Mouse (Mus musculus): ENCODE measurements at regions not wholly inside any gene's neighbourhood (a gene's known extent, or its start where the extent isn't known, plus 50 kb on each side); places are given as distances from the start of the nearest gene placed in this dataset.

GRCm38 (mm10) chr4:131366006-131366405 lies 421.8 kb downstream of the Matn1 start:
- H3K9ac ChIP-seq (replicated peaks; ENCODE audit: low read depth, low read length): no peak overlapping the region
- ATAC-seq (ENCODE audit: insufficient number of reproducible peaks, insufficient read depth, low FRiP score, low read depth): no peak
- 63% methylated on average over 2 of the region's 2 CpGs for WGBS
- H3K27ac ChIP-seq (ENCODE audit: low read length): no peak overlapping the region
- H3K4me3 ChIP-seq (ENCODE audit: low read depth, low read length): no peak overlapping the region
- no peaks in the 10 kb centered on the region for H3K36me3 ChIP-seq (ENCODE audit: control insufficient read depth, insufficient read depth, low read length)
- H3K4me1 ChIP-seq (ENCODE audit: control insufficient read depth, insufficient read depth, low read length): no peaks in the 10 kb centered on the region
- no peaks in the 10 kb centered on the region for H3K27me3 ChIP-seq (ENCODE audit: control insufficient read depth, insufficient read depth, low read length)
- no peak overlapping the region for H3K4me2 ChIP-seq (replicated peaks; ENCODE audit: low read depth, low read length)
- no peaks in the 10 kb centered on the region for H3K9me3 ChIP-seq (ENCODE audit: control insufficient read depth, low read depth, low read length)

GRCm38 (mm10) chr4:131366656-131367055 lies 422.5 kb downstream of the Matn1 start:
- Histone ChIP-seq H3K27me3 (ENCODE audit: control insufficient read depth, insufficient read depth, low read length) (no peaks in the 10 kb centered on the region), H3K36me3 (ENCODE audit: control insufficient read depth, insufficient read depth, low read length) (no peaks in the 10 kb centered on the region), H3K27ac (ENCODE audit: low read length) (no peak overlapping the region), H3K9me3 (ENCODE audit: control insufficient read depth, low read depth, low read length) (no peaks in the 10 kb centered on the region), H3K4me1 (ENCODE audit: control insufficient read depth, insufficient read depth, low read length) (no peaks in the 10 kb centered on the region), H3K9ac (replicated peaks; ENCODE audit: low read depth, low read length) (no peak overlapping the region), H3K4me3 (ENCODE audit: low read depth, low read length) (no peak overlapping the region), H3K4me2 (replicated peaks; ENCODE audit: low read depth, low read length) (no peak overlapping the region)
- no peak for ATAC-seq (ENCODE audit: insufficient number of reproducible peaks, insufficient read depth, low FRiP score, low read depth)
- 75% methylated on average over 1 of the region's 1 CpGs for WGBS

GRCm38 (mm10) chr4:131372517-131372916 lies 428.3 kb downstream of the Matn1 start:
- Histone ChIP-seq H3K27ac (ENCODE audit: low read length) (no peak overlapping the region), H3K4me3 (ENCODE audit: low read depth, low read length) (no peak overlapping the region), H3K27me3 (ENCODE audit: control insufficient read depth, insufficient read depth, low read length) (no peaks in the 10 kb centered on the region), H3K4me1 (ENCODE audit: control insufficient read depth, insufficient read depth, low read length) (no peaks in the 10 kb centered on the region), H3K4me2 (replicated peaks; ENCODE audit: low read depth, low read length) (no peak overlapping the region), H3K36me3 (ENCODE audit: control insufficient read depth, insufficient read depth, low read length) (no peaks in the 10 kb centered on the region), H3K9me3 (ENCODE audit: control insufficient read depth, low read depth, low read length) (no peaks in the 10 kb centered on the region), H3K9ac (replicated peaks; ENCODE audit: low read depth, low read length) (no peak overlapping the region)
- no peak for ATAC-seq (ENCODE audit: insufficient number of reproducible peaks, insufficient read depth, low FRiP score, low read depth)
- WGBS: 55% methylated on average over 16 of the region's 16 CpGs

GRCm38 (mm10) chr4:131373172-131373571 lies 429.0 kb downstream of the Matn1 start:
- no peaks in the 10 kb centered on the region for H3K27me3 ChIP-seq (ENCODE audit: control insufficient read depth, insufficient read depth, low read length)
- WGBS: 84% methylated on average over 3 of the region's 3 CpGs
- H3K27ac ChIP-seq (ENCODE audit: low read length): no peak overlapping the region
- H3K36me3 ChIP-seq (ENCODE audit: control insufficient read depth, insufficient read depth, low read length): no peaks in the 10 kb centered on the region
- H3K4me3 ChIP-seq (ENCODE audit: low read depth, low read length): no peak overlapping the region
- H3K4me2 ChIP-seq (replicated peaks; ENCODE audit: low read depth, low read length): no peak overlapping the region
- H3K9me3 ChIP-seq (ENCODE audit: control insufficient read depth, low read depth, low read length): no peaks in the 10 kb centered on the region
- no peaks in the 10 kb centered on the region for H3K4me1 ChIP-seq (ENCODE audit: control insufficient read depth, insufficient read depth, low read length)
- no peak for ATAC-seq (ENCODE audit: insufficient number of reproducible peaks, insufficient read depth, low FRiP score, low read depth)
- H3K9ac ChIP-seq (replicated peaks; ENCODE audit: low read depth, low read length): no peak overlapping the region

GRCm38 (mm10) chr4:131374527-131375290 lies 430.5 kb downstream of the Matn1 start:
- Histone ChIP-seq H3K36me3 (ENCODE audit: control insufficient read depth, insufficient read depth, low read length) (no peaks in the 10 kb centered on the region), H3K4me3 (ENCODE audit: low read depth, low read length) (no peak overlapping the region), H3K9ac (replicated peaks; ENCODE audit: low read depth, low read length) (no peak overlapping the region), H3K4me1 (ENCODE audit: control insufficient read depth, insufficient read depth, low read length) (no peaks in the 10 kb centered on the region), H3K9me3 (ENCODE audit: control insufficient read depth, low read depth, low read length) (no peaks in the 10 kb centered on the region), H3K27me3 (ENCODE audit: control insufficient read depth, insufficient read depth, low read length) (no peaks in the 10 kb centered on the region), H3K4me2 (replicated peaks; ENCODE audit: low read depth, low read length) (no peak overlapping the region), H3K27ac (ENCODE audit: low read length) (no peak overlapping the region)
- ATAC-seq (ENCODE audit: insufficient number of reproducible peaks, insufficient read depth, low FRiP score, low read depth): no peak
- WGBS: 82% methylated on average over 6 of the region's 6 CpGs

GRCm38 (mm10) chr4:131381063-131381462 lies 436.9 kb downstream of the Matn1 start:
- H3K27ac ChIP-seq (ENCODE audit: low read length): no peak overlapping the region
- no peaks in the 10 kb centered on the region for H3K36me3 ChIP-seq (ENCODE audit: control insufficient read depth, insufficient read depth, low read length)
- H3K4me2 ChIP-seq (replicated peaks; ENCODE audit: low read depth, low read length): no peak overlapping the region

GRCm38 (mm10) chr4:131381529-131381928 lies 437.3 kb downstream of the Matn1 start:
- Histone ChIP-seq H3K9ac (replicated peaks; ENCODE audit: low read depth, low read length) (no peak overlapping the region), H3K4me2 (replicated peaks; ENCODE audit: low read depth, low read length) (no peak overlapping the region), H3K27me3 (ENCODE audit: control insufficient read depth, insufficient read depth, low read length) (no peaks in the 10 kb centered on the region), H3K4me1 (ENCODE audit: control insufficient read depth, insufficient read depth, low read length) (no peaks in the 10 kb centered on the region), H3K9me3 (ENCODE audit: control insufficient read depth, low read depth, low read length) (no peaks in the 10 kb centered on the region), H3K27ac (ENCODE audit: low read length) (no peak overlapping the region), H3K4me3 (ENCODE audit: low read depth, low read length) (no peak overlapping the region), H3K36me3 (ENCODE audit: control insufficient read depth, insufficient read depth, low read length) (no peaks in the 10 kb centered on the region)
- WGBS: 81% methylated on average over 7 of the region's 7 CpGs
- ATAC-seq (ENCODE audit: insufficient number of reproducible peaks, insufficient read depth, low FRiP score, low read depth): no peak

More at GRCm38 (mm10) chr4:131381063-131381462, 436.9 kb downstream of the Matn1 start:
- Histone ChIP-seq H3K9ac (replicated peaks; ENCODE audit: low read depth, low read length) (no peak overlapping the region), H3K9me3 (ENCODE audit: control insufficient read depth, low read depth, low read length) (no peaks in the 10 kb centered on the region), H3K27me3 (ENCODE audit: control insufficient read depth, insufficient read depth, low read length) (no peaks in the 10 kb centered on the region), H3K4me3 (ENCODE audit: low read depth, low read length) (no peak overlapping the region), H3K4me1 (ENCODE audit: control insufficient read depth, insufficient read depth, low read length) (no peaks in the 10 kb centered on the region)
- ATAC-seq (ENCODE audit: insufficient number of reproducible peaks, insufficient read depth, low FRiP score, low read depth): no peak
- 39% methylated on average over 9 of the region's 9 CpGs for WGBS

GRCm38 (mm10) chr4:131383862-131384261 lies 439.7 kb downstream of the Matn1 start:
- Histone ChIP-seq H3K27me3 (ENCODE audit: control insufficient read depth, insufficient read depth, low read length) (no peaks in the 10 kb centered on the region), H3K9me3 (ENCODE audit: control insufficient read depth, low read depth, low read length) (no peaks in the 10 kb centered on the region), H3K36me3 (ENCODE audit: control insufficient read depth, insufficient read depth, low read length) (no peaks in the 10 kb centered on the region), H3K4me1 (ENCODE audit: control insufficient read depth, insufficient read depth, low read length) (no peaks in the 10 kb centered on the region), H3K9ac (replicated peaks; ENCODE audit: low read depth, low read length) (no peak overlapping the region), H3K27ac (ENCODE audit: low read length) (no peak overlapping the region), H3K4me2 (replicated peaks; ENCODE audit: low read depth, low read length) (no peak overlapping the region), H3K4me3 (ENCODE audit: low read depth, low read length) (no peak overlapping the region)
- no peak for ATAC-seq (ENCODE audit: insufficient number of reproducible peaks, insufficient read depth, low FRiP score, low read depth)
- WGBS: 62% methylated on average over 5 of the region's 5 CpGs

GRCm38 (mm10) chr4:131386961-131387360 lies 442.8 kb downstream of the Matn1 start:
- Histone ChIP-seq H3K4me1 (ENCODE audit: control insufficient read depth, insufficient read depth, low read length) (no peaks in the 10 kb centered on the region), H3K4me2 (replicated peaks; ENCODE audit: low read depth, low read length) (no peak overlapping the region), H3K4me3 (ENCODE audit: low read depth, low read length) (no peak overlapping the region), H3K27me3 (ENCODE audit: control insufficient read depth, insufficient read depth, low read length) (no peaks in the 10 kb centered on the region), H3K9ac (replicated peaks; ENCODE audit: low read depth, low read length) (no peak overlapping the region), H3K9me3 (ENCODE audit: control insufficient read depth, low read depth, low read length) (no peaks in the 10 kb centered on the region), H3K27ac (ENCODE audit: low read length) (no peak overlapping the region), H3K36me3 (ENCODE audit: control insufficient read depth, insufficient read depth, low read length) (no peaks in the 10 kb centered on the region)
- no peak for ATAC-seq (ENCODE audit: insufficient number of reproducible peaks, insufficient read depth, low FRiP score, low read depth)
- 61% methylated on average over 10 of the region's 10 CpGs for WGBS
